Mouse (Mus musculus): ENCODE results near the gene Banp. TPM values are rescaled to one million over a fixed set of nuclear protein-coding genes. Genes with fewer than 3 reads are reported as not detected.
A peak's percentile ranks its signal among the peaks of the same experiment; 100 is the strongest.

The Banp gene
- total and polyA plus RNA-seq, 3 experiments = 13.1 to 26.9 (median 17.9) TPM

DNA sequence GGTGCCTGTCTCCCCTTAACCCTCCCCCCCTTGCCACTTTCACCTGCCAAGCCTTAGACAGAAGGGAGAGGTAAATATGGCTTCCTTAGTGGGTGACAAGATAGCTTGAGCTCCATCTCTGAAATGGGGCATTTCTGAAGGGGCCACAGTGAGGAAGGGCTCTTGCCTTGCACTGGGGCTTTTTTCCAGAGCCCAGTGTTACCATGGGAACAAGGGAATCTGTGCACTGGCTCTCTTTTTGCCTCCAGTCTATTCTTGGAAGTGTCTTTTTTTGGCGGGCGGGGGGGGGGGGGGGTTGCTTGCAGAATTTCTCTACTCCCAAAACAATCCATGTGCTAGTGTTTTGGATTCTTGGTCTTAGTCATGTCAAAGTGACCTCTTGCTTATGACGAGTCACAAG is 65.1 kb downstream of the Banp start:
- no peaks in the 10 kb centered on the region for H3K79me2 ChIP-seq (replicated peaks; ENCODE audit: control insufficient read depth, insufficient read depth, low read length)
- H3K36me3 ChIP-seq (ENCODE audit: control insufficient read depth, insufficient read depth, low read length) = no peaks in the 10 kb centered on the region
- 63% methylated on average over 3 of the region's 3 CpGs for WGBS
- H3K4me1 ChIP-seq (ENCODE audit: control insufficient read depth, insufficient read depth, low read length) = peaks cover 5% of the 10 kb centered on the region
- intact Hi-C loops (cut with DNase I) = no loop called here
- TF ChIP-seq CTCF (IDR thresholded peaks at IDR 0.05) = no peak
- DNase-seq = no peak
- no peak overlapping the region for H3K4me3 ChIP-seq
- H3K9ac ChIP-seq (ENCODE audit: low read depth, low read length) = no peak overlapping the region
- H3K27ac ChIP-seq = no peak overlapping the region
- no peaks in the 10 kb centered on the region for H3K27me3 ChIP-seq (ENCODE audit: control insufficient read depth, insufficient read depth, low read length)

DNA sequence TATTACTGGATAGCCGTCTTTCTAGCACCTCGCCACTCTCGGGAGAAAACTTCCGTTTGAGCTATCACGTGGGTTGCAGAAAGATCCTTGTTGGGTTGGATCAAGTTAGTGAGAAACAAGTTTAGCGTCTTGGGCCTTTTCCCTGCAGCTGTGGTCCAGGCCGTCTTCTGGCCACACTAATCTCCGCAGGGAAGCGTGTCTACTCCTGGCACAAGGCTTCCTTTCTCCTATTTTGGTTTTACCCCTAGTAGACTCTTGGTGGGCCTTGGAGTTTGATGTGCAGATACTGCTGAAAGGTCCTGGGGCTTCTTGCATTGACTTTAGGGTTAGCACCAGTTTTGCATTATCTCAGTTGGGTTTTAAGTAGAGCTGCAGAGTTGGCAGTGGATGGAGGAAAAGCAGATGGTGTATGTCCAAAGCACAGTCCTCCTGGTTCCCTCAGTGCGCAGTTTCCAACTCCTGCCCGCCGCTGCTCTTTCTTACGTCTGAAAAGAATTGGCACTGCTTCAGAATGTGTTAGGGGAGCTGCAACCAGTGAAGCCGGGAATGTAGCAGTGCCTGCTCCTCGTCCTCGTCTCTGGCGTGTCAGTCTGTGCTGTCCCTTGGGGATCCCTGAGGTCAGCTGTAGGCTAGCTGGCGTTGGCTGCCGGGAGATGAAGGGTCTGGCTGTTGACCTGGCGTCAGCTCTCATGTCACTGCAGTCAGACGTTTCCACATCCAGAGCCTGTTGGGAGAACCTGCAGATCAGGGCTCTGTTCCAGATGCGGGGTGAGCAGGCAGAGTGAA is 68.7 kb downstream of the Banp start:
- intact Hi-C loops (cut with DNase I) = no loop called here
- WGBS = 51% methylated on average over 22 of the region's 22 CpGs
- H3K4me1 ChIP-seq (ENCODE audit: control insufficient read depth, insufficient read depth, low read length) = peaks cover 8% of the 10 kb centered on the region

DNA sequence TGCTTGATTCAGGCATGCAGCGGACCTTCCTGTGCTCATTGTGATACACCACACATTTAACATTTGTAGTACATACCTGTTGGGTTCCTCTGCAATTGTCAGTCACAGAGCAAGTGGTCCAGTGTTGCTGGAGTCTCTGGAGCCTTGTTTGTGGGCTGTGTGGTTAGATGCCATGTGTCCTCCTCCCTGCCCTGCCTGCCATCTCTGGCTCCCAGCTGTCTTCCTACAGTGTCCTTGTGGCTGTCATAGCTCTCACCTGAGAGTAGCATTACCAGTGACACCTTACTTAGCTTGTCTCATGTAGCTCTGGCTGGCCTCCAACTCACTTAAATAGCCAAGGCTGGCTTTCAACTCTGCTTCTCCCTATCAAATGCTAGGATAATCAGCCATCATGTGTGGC is 69.6 kb downstream of the Banp start:
- Histone ChIP-seq H3K27ac (no peak overlapping the region), H3K27me3 (ENCODE audit: control insufficient read depth, insufficient read depth, low read length) (no peaks in the 10 kb centered on the region), H3K9ac (ENCODE audit: low read depth, low read length) (no peak overlapping the region), H3K4me3 (no peak overlapping the region), H3K4me1 (ENCODE audit: control insufficient read depth, insufficient read depth, low read length) (peaks cover 8% of the 10 kb centered on the region), H3K36me3 (ENCODE audit: control insufficient read depth, insufficient read depth, low read length) (no peaks in the 10 kb centered on the region), H3K79me2 (replicated peaks; ENCODE audit: control insufficient read depth, insufficient read depth, low read length) (no peaks in the 10 kb centered on the region)
- intact Hi-C loops (cut with DNase I) = no loop called here
- DNase-seq = no peak
- WGBS = 100% methylated on average over 1 of the region's 1 CpGs
- TF ChIP-seq EP300 (IDR thresholded peaks at IDR 0.05; ENCODE audit: insufficient read depth, low read depth, low read length) = no peak
- TF ChIP-seq POLR2A (IDR thresholded peaks at IDR 0.05; ENCODE audit: insufficient read depth, low read depth, low read length) = no peak
- no peak for TF ChIP-seq CTCF (IDR thresholded peaks at IDR 0.05)

More for the DNA sequence above, 68.7 kb downstream of the Banp start:
- Histone ChIP-seq H3K79me2 (replicated peaks; ENCODE audit: control insufficient read depth, insufficient read depth, low read length) (no peaks in the 10 kb centered on the region), H3K27me3 (ENCODE audit: control insufficient read depth, insufficient read depth, low read length) (no peaks in the 10 kb centered on the region), H3K9ac (ENCODE audit: low read depth, low read length) (no peak overlapping the region), H3K27ac (no peak overlapping the region), H3K4me3 (no peak overlapping the region), H3K36me3 (ENCODE audit: control insufficient read depth, insufficient read depth, low read length) (no peaks in the 10 kb centered on the region)
- no peak for TF ChIP-seq CTCF (IDR thresholded peaks at IDR 0.05)
- no peak for TF ChIP-seq POLR2A (IDR thresholded peaks at IDR 0.05; ENCODE audit: insufficient read depth, low read depth, low read length)
- peak; percentile 57 to 65 for DNase-seq

DNA sequence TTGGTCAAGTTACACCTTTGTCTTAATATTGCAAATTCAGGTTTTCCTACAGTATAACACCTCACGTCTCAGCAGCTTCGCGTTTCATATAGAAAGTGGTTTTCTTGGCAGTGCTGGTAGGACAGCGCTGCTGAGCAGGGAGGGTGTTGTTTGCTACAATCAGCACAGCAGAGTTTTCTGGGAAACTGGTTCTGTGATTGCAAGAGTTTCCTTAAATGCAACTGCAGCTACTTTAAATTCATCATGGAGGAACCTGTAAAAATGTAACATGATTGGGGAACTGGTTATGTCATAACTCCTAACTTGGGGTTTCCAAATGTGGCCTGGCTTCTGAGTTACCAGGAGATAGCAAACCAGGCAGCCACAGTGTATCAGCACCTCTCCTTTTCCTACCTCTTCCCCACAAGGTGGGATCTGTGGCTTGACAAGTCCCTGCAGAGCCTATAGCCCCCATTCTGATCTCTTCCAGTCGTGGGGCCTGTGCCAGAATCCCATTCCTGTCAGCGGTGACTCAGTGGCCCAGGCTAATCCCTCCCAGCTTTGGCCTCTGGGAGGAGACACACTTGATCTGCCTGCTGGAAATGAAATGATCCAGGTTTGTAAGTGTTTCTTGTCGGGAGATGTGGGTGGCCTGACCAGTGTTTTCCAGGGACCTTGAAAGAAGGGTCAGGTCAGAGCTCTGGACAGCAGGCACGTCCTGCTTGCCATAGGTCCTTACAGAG is 70.7 kb downstream of the Banp start:
- intact Hi-C loops (cut with DNase I) = no loop called here
- Histone ChIP-seq H3K4me1 (ENCODE audit: control insufficient read depth, insufficient read depth, low read length) (peaks cover 8% of the 10 kb centered on the region), H3K4me3 (no peak overlapping the region), H3K79me2 (replicated peaks; ENCODE audit: control insufficient read depth, insufficient read depth, low read length) (no peaks in the 10 kb centered on the region), H3K27me3 (ENCODE audit: control insufficient read depth, insufficient read depth, low read length) (no peaks in the 10 kb centered on the region), H3K9ac (ENCODE audit: low read depth, low read length) (no peak overlapping the region), H3K27ac (no peak overlapping the region), H3K36me3 (ENCODE audit: control insufficient read depth, insufficient read depth, low read length) (no peaks in the 10 kb centered on the region)
- WGBS = 84% methylated on average over 8 of the region's 8 CpGs
- no peak for DNase-seq
- no peak for TF ChIP-seq EP300 (IDR thresholded peaks at IDR 0.05; ENCODE audit: insufficient read depth, low read depth, low read length)
- no peak for TF ChIP-seq CTCF (IDR thresholded peaks at IDR 0.05)
- TF ChIP-seq POLR2A (IDR thresholded peaks at IDR 0.05; ENCODE audit: insufficient read depth, low read depth, low read length) = no peak

DNA sequence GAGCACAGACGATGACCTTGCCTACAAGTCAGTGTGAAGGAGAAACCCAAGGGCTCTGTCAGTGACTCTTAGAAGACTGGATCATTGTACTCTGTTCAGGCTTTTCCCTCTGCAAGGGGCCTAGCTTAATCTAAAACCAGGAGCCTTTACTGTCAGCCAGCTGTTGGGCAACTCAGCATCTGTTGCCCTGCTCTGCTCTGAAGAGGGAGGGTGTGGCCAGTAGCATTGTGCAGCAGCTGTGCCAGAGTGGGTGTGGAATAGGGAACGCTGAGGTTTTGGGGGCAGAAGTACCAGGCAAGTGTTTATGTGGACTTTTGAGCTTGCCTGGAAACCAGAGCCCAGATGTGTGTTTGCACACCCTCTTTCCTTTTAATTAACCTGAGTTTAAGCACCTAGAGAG is 72.2 kb downstream of the Banp start:
- Histone ChIP-seq H3K27me3 (ENCODE audit: control insufficient read depth, insufficient read depth, low read length) (no peaks in the 10 kb centered on the region), H3K4me3 (no peak overlapping the region), H3K27ac (no peak overlapping the region), H3K9ac (ENCODE audit: low read depth, low read length) (no peak overlapping the region), H3K36me3 (ENCODE audit: control insufficient read depth, insufficient read depth, low read length) (no peaks in the 10 kb centered on the region), H3K79me2 (replicated peaks; ENCODE audit: control insufficient read depth, insufficient read depth, low read length) (no peaks in the 10 kb centered on the region), H3K4me1 (ENCODE audit: control insufficient read depth, insufficient read depth, low read length) (peaks cover 8% of the 10 kb centered on the region)
- WGBS = 65% methylated on average over 2 of the region's 2 CpGs
- DNase-seq = peak in 1 of 2 experiments; percentile 41
- intact Hi-C loops (cut with DNase I) = no loop called here
- TF ChIP-seq EP300 (IDR thresholded peaks at IDR 0.05; ENCODE audit: insufficient read depth, low read depth, low read length) (no peak), POLR2A (IDR thresholded peaks at IDR 0.05; ENCODE audit: insufficient read depth, low read depth, low read length) (no peak), CTCF (IDR thresholded peaks at IDR 0.05) (no peak)

DNA sequence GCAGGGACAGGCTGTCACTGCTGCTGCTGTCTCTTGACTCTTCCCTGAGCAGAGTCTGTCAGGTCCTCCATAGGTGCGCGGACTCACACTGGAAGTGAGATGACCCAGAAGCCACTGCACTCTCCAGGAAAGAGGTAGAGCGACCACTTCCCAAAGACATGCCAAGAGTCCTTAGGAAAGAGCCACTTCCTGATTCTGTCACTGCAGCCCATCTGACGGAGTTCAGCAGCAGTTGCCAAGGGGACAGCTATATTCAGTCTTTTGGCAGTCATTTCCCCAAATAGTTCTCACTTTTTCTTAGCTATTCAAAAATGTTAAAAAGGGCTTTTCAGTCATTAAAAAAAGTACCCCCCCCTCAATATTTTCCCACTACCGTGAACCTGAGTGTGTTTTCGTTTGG is 72.7 kb downstream of the Banp start:
- no peak for TF ChIP-seq CTCF (IDR thresholded peaks at IDR 0.05)
- H3K27ac ChIP-seq = no peak overlapping the region

More for the DNA sequence above, 72.7 kb downstream of the Banp start:
- intact Hi-C loops (cut with DNase I) = no loop called here
- no peak for DNase-seq
- Histone ChIP-seq H3K27me3 (ENCODE audit: control insufficient read depth, insufficient read depth, low read length) (no peaks in the 10 kb centered on the region), H3K79me2 (replicated peaks; ENCODE audit: control insufficient read depth, insufficient read depth, low read length) (no peaks in the 10 kb centered on the region), H3K4me1 (ENCODE audit: control insufficient read depth, insufficient read depth, low read length) (peaks cover 8% of the 10 kb centered on the region), H3K4me3 (no peak overlapping the region), H3K9ac (ENCODE audit: low read depth, low read length) (no peak overlapping the region), H3K36me3 (ENCODE audit: control insufficient read depth, insufficient read depth, low read length) (no peaks in the 10 kb centered on the region)
- 60% methylated on average over 6 of the region's 6 CpGs for WGBS
